Mouse (Mus musculus): ENCODE measurements at regions not wholly inside any gene's neighbourhood (a gene's known extent, or its start where the extent isn't known, plus 50 kb on each side); places are given as distances from the start of the nearest gene placed in this dataset.

DNA sequence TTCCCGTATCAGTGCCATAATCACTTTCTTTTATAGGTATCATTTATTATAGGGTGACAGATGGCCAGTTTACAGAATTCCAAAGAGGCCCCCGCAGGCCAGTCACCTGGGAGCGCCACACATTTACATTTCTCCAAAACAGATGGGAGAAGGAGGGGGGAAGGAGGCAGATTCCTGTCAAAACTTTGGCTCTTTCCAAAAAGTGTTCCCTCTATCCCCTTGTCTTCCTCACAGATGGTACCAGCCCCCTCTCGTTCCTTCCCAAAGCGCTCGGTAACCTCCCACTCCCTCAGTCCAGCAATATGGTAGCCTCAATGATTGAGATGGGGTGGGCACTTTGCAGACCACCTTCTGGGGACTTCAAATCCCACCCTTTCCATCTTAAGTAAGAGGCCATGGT, 90.5 kb upstream of the Vash1 start:
- TF ChIP-seq CTCF (IDR thresholded peaks at IDR 0.05; ENCODE audit: low read depth, low read length) (no peak), GATA1 (IDR thresholded peaks at IDR 0.05; ENCODE audit: borderline replicate concordance, low read length) (no peak)

All from G1E (cell line).